ENCODE assay signal across 8 mouse cellular contexts in the genomic region with DNA sequence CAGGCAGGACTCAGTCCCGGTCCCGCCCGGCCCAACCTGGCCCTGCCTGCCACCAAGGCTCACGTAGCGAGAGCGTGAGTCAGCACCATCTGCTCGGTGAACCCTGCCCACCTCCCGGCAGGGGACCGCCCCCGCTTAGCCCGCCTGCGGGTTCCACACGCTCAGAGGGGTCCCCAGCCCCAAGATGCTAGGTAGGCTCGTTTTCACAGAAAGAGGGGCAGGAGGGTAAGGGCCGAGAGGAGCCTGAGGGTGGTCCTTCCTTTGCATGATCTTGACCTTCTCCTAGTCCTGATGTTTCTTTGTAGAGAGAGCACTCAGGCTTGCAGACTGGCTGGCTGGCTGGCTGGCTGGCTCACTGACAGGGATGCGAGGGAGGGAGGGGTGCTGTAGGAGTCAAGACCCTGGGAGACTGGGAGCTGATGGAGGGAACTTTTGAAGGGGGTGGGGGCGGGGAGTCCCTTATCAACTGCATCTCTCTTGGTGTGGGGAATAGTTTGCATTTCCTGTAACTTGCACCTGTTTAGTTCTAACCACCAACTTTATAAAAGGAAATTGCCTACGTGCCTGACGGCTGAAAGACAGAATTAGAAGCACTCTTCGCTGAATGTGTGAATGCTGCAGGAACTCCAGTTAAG.
DNase-seq lines count a peak whose midpoint lies in the region; ATAC-seq lines count a peak whose summit lies in the region.

No protein-coding gene starts in this region.

- no peaks in the 10 kb centered on the region for H3K9me3 ChIP-seq in intestine, embryonic 15.5 days
- no peaks in the 10 kb centered on the region for H3K9me3 ChIP-seq in limb, embryonic 13.5 days
- no peaks in the 10 kb centered on the region for H3K9me3 ChIP-seq in midbrain, embryonic 13.5 days

- peak overlapping the region; percentile 93 for H3K27ac ChIP-seq in intestine, embryonic 15.5 days
- no peak overlapping the region for H3K27ac ChIP-seq in limb, embryonic 13.5 days
- no peak overlapping the region for H3K27ac ChIP-seq in midbrain, embryonic 13.5 days

- no peaks in the 10 kb centered on the region for H3K27me3 ChIP-seq in intestine, embryonic 15.5 days (replicated peaks)
- peaks cover 18% of the 10 kb centered on the region for H3K27me3 ChIP-seq in limb, embryonic 13.5 days
- H3K27me3 ChIP-seq in midbrain, embryonic 13.5 days, result peaks cover 31% of the 10 kb centered on the region

- peaks cover 4% of the 10 kb centered on the region; the same call in 1 of the 2 replicates for H3K4me1 ChIP-seq in intestine, embryonic 15.5 days (replicated peaks)
- peaks cover 22% of the 10 kb centered on the region for H3K4me1 ChIP-seq in limb, embryonic 13.5 days
- peaks cover 27% of the 10 kb centered on the region for H3K4me1 ChIP-seq in midbrain, embryonic 13.5 days (replicated peaks)

- H3K4me3 ChIP-seq in intestine, embryonic 15.5 days (replicated peaks), result peak overlapping the region; percentile 36
- H3K4me3 ChIP-seq in limb, embryonic 13.5 days, result peak overlapping the region; percentile 42
- peak overlapping the region; percentile 39 for H3K4me3 ChIP-seq in midbrain, embryonic 13.5 days (replicated peaks)

- peak overlapping the region; percentile 40; the same call in 1 of the 2 replicates for H3K9ac ChIP-seq in intestine, embryonic 15.5 days
- H3K9ac ChIP-seq in limb, embryonic 13.5 days, result peak overlapping the region; percentile 56
- peak overlapping the region; percentile 54 for H3K9ac ChIP-seq in midbrain, embryonic 13.5 days (replicated peaks)

- H3K36me3 ChIP-seq in intestine, embryonic 15.5 days, result no peaks in the 10 kb centered on the region
- no peaks in the 10 kb centered on the region for H3K36me3 ChIP-seq in limb, embryonic 13.5 days
- no peaks in the 10 kb centered on the region for H3K36me3 ChIP-seq in midbrain, embryonic 13.5 days

- WGBS in intestine, embryonic 15.5 days, result 1% methylated on average over 20 of the region's 20 CpGs
- under 1% methylated on average over 20 of the region's 20 CpGs for WGBS in limb, embryonic 13.5 days
- WGBS in midbrain, embryonic 13.5 days, result under 1% methylated on average over 20 of the region's 20 CpGs

- ATAC-seq in intestine, embryonic 15.5 days, result peak; percentile 40
- ATAC-seq in limb, embryonic 13.5 days (ENCODE audit: low FRiP score, low read depth), result peak; percentile 77
- ATAC-seq in midbrain, embryonic 13.5 days, result peak; percentile 87

- H3K4me2 ChIP-seq in intestine, embryonic 15.5 days (replicated peaks), result peak overlapping the region; percentile 62
- H3K4me2 ChIP-seq in limb, embryonic 13.5 days (replicated peaks), result peak overlapping the region; percentile 81
- peak overlapping the region; percentile 69 for H3K4me2 ChIP-seq in midbrain, embryonic 13.5 days (replicated peaks)

- DNase-seq in layer of hippocampus, adult 11-12 months (ENCODE audit: low spot score), result peak; percentile 11
- DNase-seq in layer of hippocampus, adult 9-10 months (ENCODE audit: low spot score), result no peak
- peak; percentile 67 for DNase-seq in embryo, embryonic 11 days
- peak; percentile 29 to 42 for DNase-seq in gastrocnemius, postnatal 4 days (ENCODE audit: low spot score in 2 of 2)
- peak; percentile 20 to 32 for DNase-seq in spleen, postnatal 10 days (ENCODE audit: low spot score in 2 of 2)
